ENCODE assay signal across 10 mouse cellular contexts in genomic region chr13:107838126-107838715, GRCm38 (mm10).
DNase-seq lines count a peak whose midpoint lies in the region; ATAC-seq and TF ChIP-seq lines count a peak whose summit lies in the region.
"Had no signal": no experiment of that assay in that cellular context is flagged by ENCODE, and none has a peak within 500 bp of the region (broad histone marks: within the 10 kb centered on the region; RNA-seq: fewer than 3 reads in every experiment).

No protein-coding gene starts in this region.

- 0 out of 2 replicates have a peak, but pooled peaks have one; percentile 5 for ATAC-seq in forebrain, postnatal 0 days
- no peak for ATAC-seq in forebrain, embryonic 12.5 days (ENCODE audit: low FRiP score)
- peak; percentile 60 for ATAC-seq in intestine, postnatal 0 days

- no peak overlapping the region for H3K4me3 ChIP-seq in forebrain, postnatal 0 days (ENCODE audit: low read depth, low read length)
- H3K4me3 ChIP-seq in forebrain, embryonic 12.5 days (replicated peaks): no peak overlapping the region
- no peak overlapping the region for H3K4me3 ChIP-seq in intestine, postnatal 0 days (ENCODE audit: low read depth, low read length)
- H3K4me3 ChIP-seq: embryonic facial prominence, embryonic 12.5 days; lung, embryonic 15.5 days had no signal

- H3K4me1 ChIP-seq in forebrain, postnatal 0 days (ENCODE audit: insufficient read depth): peaks cover 17% of the 10 kb centered on the region
- peaks cover 48% of the 10 kb centered on the region for H3K4me1 ChIP-seq in forebrain, embryonic 12.5 days
- H3K4me1 ChIP-seq in intestine, postnatal 0 days (replicated peaks; ENCODE audit: control insufficient read depth, insufficient read depth, low read length): peaks cover 19% of the 10 kb centered on the region; the same call in 1 of the 2 replicates

- no peak overlapping the region for H3K4me2 ChIP-seq in forebrain, postnatal 0 days (ENCODE audit: low read depth)
- no peak overlapping the region for H3K4me2 ChIP-seq in forebrain, embryonic 12.5 days
- peak overlapping the region; percentile 14 for H3K4me2 ChIP-seq in intestine, postnatal 0 days (replicated peaks; ENCODE audit: low read depth)
- H3K4me2 ChIP-seq: embryonic facial prominence, embryonic 12.5 days; lung, embryonic 15.5 days had no signal

- WGBS in forebrain, postnatal 0 days: 80% methylated on average over 9 of the region's 9 CpGs
- 83% methylated on average over 9 of the region's 9 CpGs for WGBS in forebrain, embryonic 12.5 days
- 52% methylated on average over 9 of the region's 9 CpGs for WGBS in intestine, postnatal 0 days

- H3K9ac ChIP-seq in forebrain, postnatal 0 days: no peak overlapping the region
- no peak overlapping the region for H3K9ac ChIP-seq in forebrain, embryonic 12.5 days
- no peak overlapping the region for H3K9ac ChIP-seq in intestine, postnatal 0 days (ENCODE audit: low read depth, low read length)
- H3K9ac ChIP-seq: embryonic facial prominence, embryonic 12.5 days; lung, embryonic 15.5 days had no signal

- no peak for DNase-seq in forebrain, postnatal 0 days
- peak; percentile 85 for DNase-seq in 416B (ENCODE audit: low read depth)
- peak; percentile 40 for DNase-seq in lung, postnatal 14 days
- no peak for DNase-seq in ovary, postnatal 14 days (ENCODE audit: low spot score)
- no peak for DNase-seq in gastrocnemius, postnatal 10 days
- no peak for DNase-seq in layer of hippocampus, adult 11-12 months (ENCODE audit: low spot score)

- H3K27ac ChIP-seq in forebrain, postnatal 0 days (ENCODE audit: low read depth, low read length): no peak overlapping the region
- no peak overlapping the region for H3K27ac ChIP-seq in forebrain, embryonic 12.5 days
- H3K27ac ChIP-seq in intestine, postnatal 0 days (ENCODE audit: low read depth, low read length): no peak overlapping the region
- H3K27ac ChIP-seq: embryonic facial prominence, embryonic 12.5 days; lung, embryonic 15.5 days had no signal

- no peak for TF ChIP-seq CTCF in forebrain, postnatal 0 days (IDR thresholded peaks at IDR 0.05; ENCODE audit: low read depth)
- TF ChIP-seq CTCF in intestine, postnatal 0 days (IDR thresholded peaks at IDR 0.05; ENCODE audit: low read depth): no peak

- H3K36me3 ChIP-seq in forebrain, postnatal 0 days (ENCODE audit: insufficient read depth): no peaks in the 10 kb centered on the region
- 0 out of 2 replicates have a peak, but pooled peaks cover 4% of the 10 kb centered on the region for H3K36me3 ChIP-seq in forebrain, embryonic 12.5 days (replicated peaks)
- no peaks in the 10 kb centered on the region for H3K36me3 ChIP-seq in intestine, postnatal 0 days (ENCODE audit: control insufficient read depth, insufficient read depth)
- H3K36me3 ChIP-seq: embryonic facial prominence, embryonic 12.5 days; lung, embryonic 15.5 days had no signal

- no peaks in the 10 kb centered on the region for H3K9me3 ChIP-seq in forebrain, postnatal 0 days (ENCODE audit: low read length)
- no peaks in the 10 kb centered on the region for H3K9me3 ChIP-seq in forebrain, embryonic 12.5 days
- no peaks in the 10 kb centered on the region for H3K9me3 ChIP-seq in intestine, postnatal 0 days (ENCODE audit: control insufficient read depth)
- H3K9me3 ChIP-seq: embryonic facial prominence, embryonic 12.5 days; lung, embryonic 15.5 days had no signal

- no peaks in the 10 kb centered on the region for H3K27me3 ChIP-seq in forebrain, postnatal 0 days (ENCODE audit: insufficient read depth, low read length)
- no peaks in the 10 kb centered on the region for H3K27me3 ChIP-seq in forebrain, embryonic 12.5 days
- H3K27me3 ChIP-seq in intestine, postnatal 0 days (replicated peaks; ENCODE audit: control insufficient read depth, insufficient read depth, low read length): no peaks in the 10 kb centered on the region
- H3K27me3 ChIP-seq: embryonic facial prominence, embryonic 12.5 days; lung, embryonic 15.5 days had no signal

Comparison
In these comparisons a context has a peak if more than half of its experiments do, and no peak if none do; other contexts are left out.
1. DNase-seq: peak in 416B (single experiment) and lung, postnatal 14 days (single experiment); none in forebrain, postnatal 0 days (single experiment), ovary, postnatal 14 days (single experiment), gastrocnemius, postnatal 10 days (single experiment) and layer of hippocampus, adult 11-12 months (single experiment).